Mouse (Mus musculus): Measurements from ENCODE around the gene Olfr68.
A peak's percentile ranks its signal among the peaks of the same experiment; 100 is the strongest.

GRCm38 (mm10) chr7:103825536-103826254, 46.2 kb upstream of the Olfr68 start:
- TF ChIP-seq CTCF (IDR thresholded peaks at IDR 0.05; ENCODE audit: low read depth): no peak
- peak; percentile 65 for TF ChIP-seq EP300 (IDR thresholded peaks at IDR 0.05; ENCODE audit: low read depth)
